Mouse (Mus musculus): ENCODE results near the gene Exoc3l.

- TF ChIP-seq CTCF (IDR thresholded peaks at IDR 0.05; ENCODE audit: control insufficient read depth, insufficient read depth, low read length) (no peak), POLR2A (IDR thresholded peaks at IDR 0.05; ENCODE audit: borderline replicate concordance, control insufficient read depth, low read depth, low read length) (peak; percentile 6; the same call in 1 of the 2 replicates)
Observed at GRCm38 (mm10) chr8:105268342-105269074, 27.4 kb downstream of the Exoc3l start.

Measured in bone marrow, adult 2 months (tissue).